Mouse (Mus musculus): ENCODE data around the gene Gm20425. TPM values are rescaled to one million over a fixed set of nuclear protein-coding genes. Genes with fewer than 3 reads are reported as not detected.

The Gm20425 gene
- 0.72 and 1.5 TPM in 2 replicates for polyA plus RNA-seq (2012; rRNA removed)

DNA sequence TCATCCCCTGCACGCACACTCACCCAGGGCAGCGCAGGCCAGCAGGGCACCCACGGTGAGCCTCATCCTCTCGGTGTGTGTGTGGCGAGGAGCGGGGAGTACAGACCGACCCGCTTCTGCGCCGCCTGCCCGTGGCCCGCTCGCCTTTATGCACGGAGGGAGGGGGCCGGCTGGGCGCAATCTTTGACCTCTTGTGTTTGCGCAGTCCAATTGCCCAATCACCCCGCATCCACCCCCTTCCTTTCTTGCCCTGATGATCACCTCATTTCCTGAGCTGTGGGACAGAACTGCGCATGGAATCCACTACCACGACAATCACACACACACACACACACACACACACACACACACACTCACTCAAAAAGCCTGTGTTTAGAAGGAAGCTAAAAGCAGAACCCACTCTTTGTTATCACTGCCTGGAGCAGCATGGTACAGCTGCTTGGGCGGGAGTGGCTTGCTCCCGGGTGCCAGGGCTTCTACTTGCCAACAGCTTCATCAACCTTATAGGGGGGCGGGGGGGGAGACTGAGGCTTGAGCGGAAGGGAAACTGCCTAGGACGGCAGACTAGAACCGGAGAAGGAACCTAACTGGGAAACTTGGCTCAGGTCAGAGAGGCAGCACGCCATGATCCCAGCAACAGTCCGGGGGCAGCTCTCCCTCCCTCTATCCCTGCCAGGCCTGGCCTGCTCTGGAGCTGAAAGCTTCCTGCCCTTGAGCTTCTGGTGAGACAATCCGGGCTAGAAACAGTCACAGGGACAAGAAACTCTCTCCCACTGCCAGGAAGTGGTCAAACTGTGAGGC is at the start of gene Gm20425, which contains the start of gene Trf:
TSS of gene Gm20425 (minus strand) at position 157 of the 801 bp plus-strand sequence.
TSS of gene Trf (minus strand) at position 294 of the 801 bp plus-strand sequence.
- no peaks in the 10 kb centered on the region for H3K36me3 ChIP-seq (ENCODE audit: control insufficient read depth, insufficient read depth, low read length)
- TF ChIP-seq CTCF (IDR thresholded peaks at IDR 0.05; ENCODE audit: extremely low read depth, insufficient read length, insufficient replicate concordance, low read depth, low read length): no peak
- no peak for TF ChIP-seq POLR2A (IDR thresholded peaks at IDR 0.05; ENCODE audit: low read depth, low read length)
- H3K4me1 ChIP-seq (ENCODE audit: control insufficient read depth, insufficient read depth, insufficient read length, low read length): peaks cover 8% of the 10 kb centered on the region
- peak within 1 kb of the TSS; percentile 65 for H3K27ac ChIP-seq (ENCODE audit: insufficient read depth, low read depth, low read length)
- no peaks in the 10 kb centered on the region for H3K27me3 ChIP-seq (ENCODE audit: control insufficient read depth, insufficient read depth, low read length)
- H3K4me3 ChIP-seq (ENCODE audit: low read depth, low read length): peak within 1 kb of the TSS; percentile 56
- 13% methylated on average over 29 of the region's 29 CpGs for WGBS

DNA sequence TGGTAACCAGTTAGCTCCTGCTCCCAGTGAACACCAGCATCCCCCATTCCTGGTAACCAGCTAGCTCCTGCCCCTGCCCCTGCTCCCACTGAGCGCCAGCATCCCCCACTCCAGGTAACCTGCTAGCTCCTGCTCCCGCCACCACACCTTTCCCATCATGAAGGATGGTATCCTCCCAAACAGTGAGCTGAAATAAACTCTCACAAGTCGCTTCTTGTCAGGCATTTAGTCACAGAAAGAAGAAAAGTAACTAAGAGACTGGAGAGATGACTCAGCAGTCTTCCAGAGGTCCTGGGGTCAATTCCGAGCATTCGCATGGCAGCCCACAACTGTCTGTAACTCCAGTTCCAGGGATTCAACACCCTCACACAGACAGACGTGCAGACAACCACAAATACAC is 46.8 kb upstream of the Gm20425 start:
- Histone ChIP-seq H3K27me3 (ENCODE audit: control insufficient read depth, insufficient read depth, low read length) (no peaks in the 10 kb centered on the region), H3K36me3 (ENCODE audit: control insufficient read depth, insufficient read depth, low read length) (no peaks in the 10 kb centered on the region), H3K4me3 (ENCODE audit: low read depth, low read length) (no peak overlapping the region), H3K4me1 (ENCODE audit: control insufficient read depth, insufficient read depth, insufficient read length, low read length) (no peaks in the 10 kb centered on the region), H3K27ac (ENCODE audit: insufficient read depth, low read depth, low read length) (no peak overlapping the region)
- TF ChIP-seq CTCF (IDR thresholded peaks at IDR 0.05; ENCODE audit: extremely low read depth, insufficient read length, insufficient replicate concordance, low read depth, low read length) (no peak), POLR2A (IDR thresholded peaks at IDR 0.05; ENCODE audit: low read depth, low read length) (no peak)
- WGBS: 85% methylated on average over 6 of the region's 6 CpGs

DNA sequence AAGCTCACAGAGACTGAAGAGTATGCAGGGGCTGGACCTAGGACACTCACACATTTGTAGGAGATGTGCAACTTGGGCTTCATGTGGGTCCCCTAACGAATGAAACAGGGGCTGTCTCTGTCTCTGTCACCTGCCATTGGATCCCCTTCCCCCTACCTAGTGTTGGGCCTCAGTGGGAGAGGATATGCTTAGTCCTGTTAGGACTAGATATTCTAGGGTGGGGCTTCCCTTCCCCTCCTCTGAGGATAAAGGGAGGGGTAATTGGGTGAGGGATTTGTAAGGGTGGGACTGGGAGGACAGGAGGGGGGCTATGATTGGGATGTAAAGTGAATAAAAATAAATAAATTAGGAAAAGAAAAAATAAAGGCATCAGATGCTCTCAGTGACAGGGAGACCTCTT is 45.6 kb upstream of the Gm20425 start:
- H3K27me3 ChIP-seq (ENCODE audit: control insufficient read depth, insufficient read depth, low read length): no peaks in the 10 kb centered on the region
- no peaks in the 10 kb centered on the region for H3K36me3 ChIP-seq (ENCODE audit: control insufficient read depth, insufficient read depth, low read length)
- WGBS: 62% methylated on average over 1 of the region's 1 CpGs
- no peak overlapping the region for H3K27ac ChIP-seq (ENCODE audit: insufficient read depth, low read depth, low read length)
- H3K4me1 ChIP-seq (ENCODE audit: control insufficient read depth, insufficient read depth, insufficient read length, low read length): no peaks in the 10 kb centered on the region
- TF ChIP-seq POLR2A (IDR thresholded peaks at IDR 0.05; ENCODE audit: low read depth, low read length) (no peak), CTCF (IDR thresholded peaks at IDR 0.05; ENCODE audit: extremely low read depth, insufficient read length, insufficient replicate concordance, low read depth, low read length) (no peak)
- H3K4me3 ChIP-seq (ENCODE audit: low read depth, low read length): no peak overlapping the region

DNA sequence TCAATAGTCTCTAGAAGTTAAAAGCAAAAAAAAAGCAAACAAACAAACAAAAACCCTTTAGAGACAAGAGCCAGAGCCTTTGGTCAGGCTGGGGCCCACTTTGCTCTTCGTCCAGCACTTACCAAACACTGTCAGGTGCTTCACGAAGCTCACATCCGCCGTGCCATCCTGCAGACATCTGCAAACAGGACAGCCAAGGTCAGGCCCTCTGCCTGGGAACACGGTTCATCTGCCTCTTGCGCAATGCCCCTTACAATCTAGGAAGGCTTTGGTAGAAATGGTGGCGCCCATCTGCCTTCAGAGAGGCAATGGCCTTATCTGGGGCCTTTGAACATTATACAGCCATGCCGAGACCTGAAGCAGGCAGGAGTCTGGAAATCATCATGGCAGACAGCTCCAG is 44.7 kb upstream of the Gm20425 start:
- Histone ChIP-seq H3K4me3 (ENCODE audit: low read depth, low read length) (no peak overlapping the region), H3K27ac (ENCODE audit: insufficient read depth, low read depth, low read length) (no peak overlapping the region), H3K27me3 (ENCODE audit: control insufficient read depth, insufficient read depth, low read length) (no peaks in the 10 kb centered on the region), H3K36me3 (ENCODE audit: control insufficient read depth, insufficient read depth, low read length) (no peaks in the 10 kb centered on the region), H3K4me1 (ENCODE audit: control insufficient read depth, insufficient read depth, insufficient read length, low read length) (no peaks in the 10 kb centered on the region)
- WGBS: 59% methylated on average over 8 of the region's 8 CpGs
- no peak for TF ChIP-seq POLR2A (IDR thresholded peaks at IDR 0.05; ENCODE audit: low read depth, low read length)
- no peak for TF ChIP-seq CTCF (IDR thresholded peaks at IDR 0.05; ENCODE audit: extremely low read depth, insufficient read length, insufficient replicate concordance, low read depth, low read length)

DNA sequence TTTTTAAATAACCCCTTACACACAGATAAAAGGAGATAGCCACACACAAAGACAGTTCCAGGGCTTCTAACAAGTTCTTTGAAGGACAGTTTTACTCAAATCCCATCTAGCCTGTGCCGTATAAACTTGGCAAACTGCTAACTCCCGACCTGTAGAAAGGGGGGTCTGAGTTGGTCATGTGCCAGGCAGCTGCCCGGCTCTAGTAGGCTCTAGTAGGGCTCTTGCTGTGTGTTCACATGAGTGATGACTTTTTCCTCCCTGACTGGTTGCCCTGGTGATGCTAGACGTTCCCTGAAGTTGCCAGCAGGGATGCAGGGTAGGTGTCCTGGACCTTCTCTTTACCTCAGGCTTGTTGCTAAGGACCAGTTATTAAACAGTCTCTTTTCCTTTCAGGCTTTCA is 41.0 kb upstream of the Gm20425 start:
- no peak for TF ChIP-seq CTCF (IDR thresholded peaks at IDR 0.05; ENCODE audit: extremely low read depth, insufficient read length, insufficient replicate concordance, low read depth, low read length)
- Histone ChIP-seq H3K27ac (ENCODE audit: insufficient read depth, low read depth, low read length) (no peak overlapping the region), H3K4me1 (ENCODE audit: control insufficient read depth, insufficient read depth, insufficient read length, low read length) (no peaks in the 10 kb centered on the region), H3K27me3 (ENCODE audit: control insufficient read depth, insufficient read depth, low read length) (no peaks in the 10 kb centered on the region), H3K36me3 (ENCODE audit: control insufficient read depth, insufficient read depth, low read length) (no peaks in the 10 kb centered on the region), H3K4me3 (ENCODE audit: low read depth, low read length) (no peak overlapping the region)
- WGBS: 7% methylated on average over 4 of the region's 4 CpGs

DNA sequence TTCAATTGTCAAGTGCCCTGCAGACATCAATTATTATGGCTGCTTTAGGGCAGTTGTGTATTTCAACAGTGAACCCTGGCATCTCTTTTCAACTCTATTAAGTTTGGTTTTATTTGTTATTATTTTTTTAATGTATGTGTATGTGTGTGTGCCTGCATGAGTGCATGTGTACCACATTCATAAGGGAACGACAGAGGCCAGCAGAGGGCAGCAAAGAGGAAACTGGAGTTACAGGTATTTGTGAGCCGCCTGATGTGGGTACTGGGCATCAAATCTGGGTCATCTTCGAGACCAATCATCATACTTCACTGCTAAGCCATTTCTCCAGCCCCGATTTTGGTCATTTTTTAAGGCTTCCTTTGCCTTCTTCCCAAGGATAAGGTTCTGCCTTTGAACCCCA is 35.7 kb upstream of the Gm20425 start:
- Histone ChIP-seq H3K27ac (ENCODE audit: insufficient read depth, low read depth, low read length) (no peak overlapping the region), H3K4me3 (ENCODE audit: low read depth, low read length) (no peak overlapping the region), H3K4me1 (ENCODE audit: control insufficient read depth, insufficient read depth, insufficient read length, low read length) (no peaks in the 10 kb centered on the region), H3K36me3 (ENCODE audit: control insufficient read depth, insufficient read depth, low read length) (no peaks in the 10 kb centered on the region), H3K27me3 (ENCODE audit: control insufficient read depth, insufficient read depth, low read length) (no peaks in the 10 kb centered on the region)
- TF ChIP-seq POLR2A (IDR thresholded peaks at IDR 0.05; ENCODE audit: low read depth, low read length): no peak
- TF ChIP-seq CTCF (IDR thresholded peaks at IDR 0.05; ENCODE audit: extremely low read depth, insufficient read length, insufficient replicate concordance, low read depth, low read length): no peak
- WGBS: 91% methylated on average over 4 of the region's 4 CpGs

DNA sequence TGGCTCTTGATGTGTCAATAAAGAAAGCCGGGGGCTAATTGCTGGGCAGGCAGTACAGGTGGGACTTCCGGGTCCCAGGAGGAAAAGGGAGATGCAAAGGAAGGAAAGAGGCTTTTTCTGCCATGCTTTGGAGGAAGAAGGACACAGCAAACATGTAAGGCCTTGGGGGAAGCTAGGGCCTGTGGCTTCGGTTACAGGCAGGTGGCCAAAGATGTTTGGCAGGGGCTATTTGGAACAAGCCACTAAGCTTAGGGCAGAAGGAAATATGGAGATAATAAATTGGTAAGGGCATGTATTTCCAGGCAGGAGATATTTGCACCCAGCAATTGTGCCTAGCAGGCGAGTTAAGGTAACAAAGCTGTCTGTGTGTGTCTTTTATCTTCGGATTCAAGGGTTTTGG is 22.8 kb upstream of the Gm20425 start:
- no peak overlapping the region for H3K27ac ChIP-seq (ENCODE audit: insufficient read depth, low read depth, low read length)
- H3K4me1 ChIP-seq (ENCODE audit: control insufficient read depth, insufficient read depth, insufficient read length, low read length): no peaks in the 10 kb centered on the region
- no peaks in the 10 kb centered on the region; the same call in 1 of the 2 replicates for H3K27me3 ChIP-seq (ENCODE audit: control insufficient read depth, insufficient read depth, low read length)
- no peaks in the 10 kb centered on the region for H3K36me3 ChIP-seq (ENCODE audit: control insufficient read depth, insufficient read depth, low read length)
- TF ChIP-seq CTCF (IDR thresholded peaks at IDR 0.05; ENCODE audit: extremely low read depth, insufficient read length, insufficient replicate concordance, low read depth, low read length) (no peak), POLR2A (IDR thresholded peaks at IDR 0.05; ENCODE audit: low read depth, low read length) (no peak)
- no peak overlapping the region for H3K4me3 ChIP-seq (ENCODE audit: low read depth, low read length)
- WGBS: 66% methylated on average over 5 of the region's 5 CpGs
